Mouse (Mus musculus) brain, adult 2 months (tissue): ENCODE results near the gene Fzd1.

ENCODE experiments used
- DNase-seq: peaks from one replicate; pipeline ENCODE4 v3.0.0; 2011; ENCODE audit warnings: low read depth, low spot score

The Fzd1 gene

DNA sequence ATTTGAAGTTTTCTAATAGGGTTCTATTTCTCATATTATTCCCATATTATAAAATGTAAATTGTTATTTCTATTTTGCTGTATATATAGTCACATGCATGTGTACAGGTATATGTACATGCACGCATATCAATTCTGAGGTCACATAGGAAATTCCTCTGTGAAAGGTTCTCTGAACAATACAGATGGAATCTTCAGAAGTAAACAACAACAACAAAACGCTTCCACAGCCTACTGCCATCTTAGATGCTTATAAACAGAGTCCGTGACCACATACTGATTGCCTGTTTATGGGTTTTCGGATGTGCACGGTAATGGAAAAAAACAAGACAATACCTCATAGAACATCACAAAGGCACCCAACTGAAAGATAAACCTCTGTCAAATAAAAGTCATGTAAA lies 4.7 kb downstream of the Fzd1 start:
- DNase-seq: no peak

DNA sequence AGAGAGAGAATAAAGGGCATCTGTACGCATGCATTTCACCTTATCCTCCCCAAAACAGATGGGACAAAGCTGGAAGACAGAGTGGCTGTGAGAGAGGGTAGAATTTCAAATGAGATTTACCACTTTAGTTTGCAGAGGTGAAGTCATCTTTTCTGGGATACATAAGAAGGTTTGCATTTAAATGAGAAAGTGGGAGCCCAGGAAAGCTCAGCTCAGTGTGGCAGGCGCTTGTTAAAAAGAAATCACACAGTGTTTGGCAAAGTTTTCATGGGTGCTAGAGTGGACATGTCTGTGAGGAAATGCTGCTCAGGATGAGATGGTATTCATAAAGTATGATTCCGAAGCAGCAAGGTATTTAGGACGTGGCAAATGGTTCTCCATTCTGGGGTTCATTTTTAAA lies 15.1 kb downstream of the Fzd1 start:
- DNase-seq: peak; percentile 21

GRCm38 (mm10) chr5:4737013-4737412 lies 20.8 kb downstream of the Fzd1 start:
- no peak for DNase-seq

- no peak for DNase-seq
Measured at GRCm38 (mm10) chr5:4735461-4735860, 22.4 kb downstream of the Fzd1 start.

DNA sequence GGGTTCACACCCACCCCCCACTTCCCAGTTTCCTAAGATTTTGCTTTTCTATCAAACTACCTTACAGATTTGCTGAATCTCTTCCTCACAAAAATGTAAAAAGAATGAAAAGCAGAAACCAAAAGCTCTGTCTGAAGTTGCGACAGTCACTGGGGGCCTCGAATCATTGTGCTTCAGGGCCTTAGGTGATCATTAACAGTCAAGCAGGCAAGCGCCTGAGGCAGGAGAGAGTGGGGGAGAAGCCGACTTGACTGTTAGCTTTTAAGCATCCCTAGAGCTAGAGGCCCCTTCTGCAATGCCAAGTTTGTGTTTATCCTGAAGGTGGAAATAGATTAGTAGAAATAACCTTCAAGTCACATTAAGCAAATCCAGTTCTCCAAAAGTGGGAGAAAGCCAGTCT lies 24.6 kb downstream of the Fzd1 start:
- no peak for DNase-seq

DNA sequence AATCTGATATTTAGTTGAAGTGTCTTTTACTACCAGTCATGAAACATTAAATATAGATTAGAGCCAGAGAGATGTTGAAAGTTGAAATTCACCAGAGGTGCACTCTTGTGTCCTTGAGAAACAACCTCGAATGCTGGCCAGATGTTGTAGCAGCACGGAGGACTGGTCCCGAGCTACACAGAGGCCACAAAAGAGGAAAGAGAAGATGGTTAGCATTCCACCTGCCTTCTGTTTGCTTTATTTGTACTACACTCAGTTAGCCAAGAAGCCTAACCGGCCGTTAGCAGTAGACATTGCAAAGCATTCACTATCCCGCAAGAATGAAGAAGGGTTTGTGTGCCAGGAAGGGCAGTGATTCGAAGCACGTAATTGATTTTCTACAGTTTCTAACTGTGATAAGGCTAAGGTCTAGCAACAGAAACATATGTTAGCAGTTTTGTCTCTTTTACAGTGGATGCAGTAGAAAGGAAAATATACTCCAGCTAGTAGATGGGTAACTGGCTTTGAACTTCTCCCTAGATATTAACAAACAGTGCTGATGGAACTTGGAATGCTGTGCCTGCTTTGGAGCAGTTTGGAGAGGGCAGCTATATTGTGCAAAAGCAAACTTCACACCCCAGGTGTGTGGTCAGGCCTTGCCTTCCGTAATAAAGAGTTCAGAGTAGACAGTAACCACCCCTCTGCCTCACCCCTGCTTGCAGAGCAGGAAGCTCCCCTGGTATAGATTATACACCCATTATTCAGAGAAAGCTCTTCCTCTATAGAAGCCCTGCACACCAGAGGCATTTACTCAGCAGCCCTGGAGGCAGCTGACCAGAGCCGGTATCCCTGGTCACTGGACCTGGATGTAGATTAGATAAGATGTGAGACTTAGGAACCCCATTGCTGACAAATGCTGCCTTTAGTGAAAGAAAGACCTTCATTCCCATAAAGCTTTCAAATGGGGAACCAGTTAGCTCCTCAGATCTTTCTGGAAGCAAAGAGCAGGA lies 25.3 kb downstream of the Fzd1 start:
- no peak for DNase-seq

GRCm38 (mm10) chr5:4731743-4732215 lies 26.1 kb downstream of the Fzd1 start:
- DNase-seq: no peak

- DNase-seq: no peak
Measured at GRCm38 (mm10) chr5:4731064-4731463, 26.8 kb downstream of the Fzd1 start.
